Mouse (Mus musculus): ENCODE data around the gene Tlx3.

The Tlx3 gene

GRCm38 (mm10) chr11:33151780-33152145, 51.6 kb downstream of the Tlx3 start:
- in situ Hi-C loops (cut with MboI; ENCODE audit: low sequenced_read_pairs), result no loop called here

- in situ Hi-C loops (cut with MboI; ENCODE audit: low sequenced_read_pairs), result no loop called here
Observed at GRCm38 (mm10) chr11:33151128-33151779, 52.1 kb downstream of the Tlx3 start.
